Mouse (Mus musculus): ENCODE results near the gene Myrf.
"Not testable (repeated sequence)": the region's sequence is repeated elsewhere in the genome, so short reads cannot be mapped to it uniquely, and the experiment has no call there.

DNA sequence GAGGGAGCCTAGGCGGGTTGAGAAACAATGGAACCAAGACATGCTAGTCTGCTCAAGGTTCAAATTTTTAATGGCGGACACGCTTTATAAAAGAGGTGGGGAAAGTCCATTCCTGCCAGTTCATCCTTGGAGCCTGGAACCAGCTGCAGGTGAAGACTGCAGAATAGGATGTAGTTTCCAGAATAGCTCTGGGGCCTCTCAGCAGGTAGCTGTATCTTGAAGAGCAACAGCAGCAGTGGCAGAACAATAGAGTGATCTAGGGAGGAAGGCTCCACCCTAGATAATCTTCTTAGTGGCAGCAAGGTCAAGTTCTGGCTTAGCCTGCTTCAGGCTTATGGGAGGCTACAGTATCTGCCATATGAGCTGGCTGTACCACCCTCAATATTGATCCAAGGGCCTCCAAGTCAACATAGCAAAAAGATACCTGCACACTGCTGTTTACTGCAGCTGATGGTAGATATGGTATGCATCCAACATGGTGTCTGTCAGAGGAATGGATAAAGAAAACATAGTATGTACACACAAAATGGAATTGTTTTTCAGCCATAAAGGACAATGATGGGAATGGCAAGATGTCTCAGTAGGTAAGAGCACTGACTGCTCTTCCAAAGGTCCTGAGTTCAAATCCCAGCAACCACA, 70.7 kb downstream of the Myrf start:
- not testable (repeated sequence) for TF ChIP-seq CTCF (IDR thresholded peaks at IDR 0.05; ENCODE audit: extremely low read depth, insufficient read depth, insufficient read length, insufficient replicate concordance); POLR2A (IDR thresholded peaks at IDR 0.05; ENCODE audit: low read depth, low read length)
